Mouse (Mus musculus): ENCODE results near the gene Faf1. TPM values are rescaled to one million over a fixed set of nuclear protein-coding genes. Genes with fewer than 3 reads are reported as not detected.

Faf1 gene
- polyA plus RNA-seq, 1 experiment from 2014 or later: 17.9 TPM

- H3K4me2 ChIP-seq (replicated peaks; ENCODE audit: low read depth, low read length): no peak overlapping the region
- H3K9me3 ChIP-seq (ENCODE audit: low read length): no peaks in the 10 kb centered on the region
- ATAC-seq (no peak), DNase-seq (ENCODE audit: low spot score) (no peak)
- H3K27me3 ChIP-seq (replicated peaks; ENCODE audit: insufficient read depth, low read length): no peaks in the 10 kb centered on the region
- no peaks in the 10 kb centered on the region for H3K4me1 ChIP-seq (ENCODE audit: insufficient read depth, low read depth, low read length)
- no peak overlapping the region for H3K9ac ChIP-seq (replicated peaks; ENCODE audit: low read depth)
- TF ChIP-seq EP300 (IDR thresholded peaks at IDR 0.05): no peak
- TF ChIP-seq CTCF (IDR thresholded peaks at IDR 0.05): no peak
- H3K27ac ChIP-seq (ENCODE audit: low read length): no peak overlapping the region
- H3K36me3 ChIP-seq (ENCODE audit: insufficient read depth, low read length): no peaks in the 10 kb centered on the region
- 76% methylated on average over 2 of the region's 2 CpGs for WGBS
- H3K4me3 ChIP-seq (ENCODE audit: low read depth, low read length): no peak overlapping the region
Observed at GRCm38 (mm10) chr4:109792331-109792730, 115.9 kb downstream of the Faf1 start.

DNA sequence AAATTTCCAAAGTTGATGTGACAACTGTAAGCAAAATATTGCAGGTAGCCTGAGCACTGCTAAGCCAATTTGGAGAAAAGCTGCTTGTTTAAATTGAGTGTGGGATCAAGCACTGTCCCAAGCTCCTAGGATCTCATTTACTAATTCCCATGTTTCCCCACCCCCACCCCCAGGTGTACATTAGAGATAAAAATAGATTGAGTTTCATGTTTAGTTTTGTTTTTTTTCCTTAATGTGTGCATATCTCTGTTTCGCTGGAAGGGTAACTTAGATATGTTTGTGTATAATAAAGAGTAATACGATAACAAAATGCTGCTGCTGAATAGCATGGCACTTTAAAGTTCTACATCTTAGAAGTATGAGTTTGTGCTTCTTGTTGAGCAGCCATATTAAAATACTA lies 116.7 kb downstream of the Faf1 start:
- no peak for ATAC-seq
- no peak overlapping the region for H3K27ac ChIP-seq (ENCODE audit: low read length)
- H3K4me1 ChIP-seq (ENCODE audit: insufficient read depth, low read depth, low read length): no peaks in the 10 kb centered on the region
- no peak for DNase-seq (ENCODE audit: low spot score)
- 73% methylated on average over 2 of the region's 2 CpGs for WGBS
- H3K36me3 ChIP-seq (ENCODE audit: insufficient read depth, low read length): no peaks in the 10 kb centered on the region
- no peak overlapping the region for H3K9ac ChIP-seq (replicated peaks; ENCODE audit: low read depth)
- H3K4me3 ChIP-seq (ENCODE audit: low read depth, low read length): no peak overlapping the region
- no peak for TF ChIP-seq CTCF (IDR thresholded peaks at IDR 0.05)
- no peak for TF ChIP-seq EP300 (IDR thresholded peaks at IDR 0.05)
- no peaks in the 10 kb centered on the region for H3K27me3 ChIP-seq (replicated peaks; ENCODE audit: insufficient read depth, low read length)
- H3K9me3 ChIP-seq (ENCODE audit: low read length): no peaks in the 10 kb centered on the region
- H3K4me2 ChIP-seq (replicated peaks; ENCODE audit: low read depth, low read length): no peak overlapping the region

DNA sequence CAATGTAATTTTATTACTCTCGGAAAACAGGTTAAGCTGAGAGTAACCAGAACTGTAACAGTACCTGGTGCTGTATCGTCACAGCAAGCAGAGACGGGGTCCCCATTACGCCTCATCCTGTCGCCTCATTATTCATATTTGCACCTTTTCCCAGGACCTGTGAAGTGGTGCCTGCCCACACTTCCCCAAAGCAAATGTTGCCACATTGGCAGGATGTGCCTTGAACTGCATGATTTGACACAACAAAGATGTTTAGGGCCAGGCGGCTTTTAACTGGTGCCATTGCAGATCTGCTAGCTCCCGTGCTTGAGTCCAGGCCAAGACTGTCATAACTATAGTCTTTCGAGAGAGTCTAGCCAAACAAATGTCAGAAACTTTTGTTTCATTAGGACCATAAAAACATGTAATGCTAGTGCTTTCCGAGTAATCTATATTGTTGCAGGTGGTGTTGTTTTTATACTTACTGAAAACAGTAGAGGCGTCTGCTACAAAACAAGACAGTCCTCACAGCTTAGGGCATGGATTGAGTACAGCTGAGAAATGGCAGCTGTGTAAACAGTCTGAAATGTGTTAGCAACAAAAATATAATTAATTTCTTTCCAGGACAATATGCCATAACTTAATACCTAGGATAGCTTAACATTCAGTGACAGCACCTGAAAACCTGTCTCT lies 121.3 kb downstream of the Faf1 start:
- no peak overlapping the region for H3K4me2 ChIP-seq (replicated peaks; ENCODE audit: low read depth, low read length)
- TF ChIP-seq EP300 (IDR thresholded peaks at IDR 0.05) (no peak), CTCF (IDR thresholded peaks at IDR 0.05) (no peak)
- 64% methylated on average over 10 of the region's 10 CpGs for WGBS

GRCm38 (mm10) chr4:109806408-109806807 lies 130.0 kb downstream of the Faf1 start:
- TF ChIP-seq EP300 (IDR thresholded peaks at IDR 0.05) (no peak), CTCF (IDR thresholded peaks at IDR 0.05) (no peak)
- no peak overlapping the region for H3K4me3 ChIP-seq (ENCODE audit: low read depth, low read length)
- H3K4me1 ChIP-seq (ENCODE audit: insufficient read depth, low read depth, low read length): no peaks in the 10 kb centered on the region
- no peak overlapping the region for H3K27ac ChIP-seq (ENCODE audit: low read length)
- no peak for ATAC-seq
- H3K36me3 ChIP-seq (ENCODE audit: insufficient read depth, low read length): no peaks in the 10 kb centered on the region
- WGBS: 61% methylated on average over 5 of the region's 5 CpGs
- H3K27me3 ChIP-seq (replicated peaks; ENCODE audit: insufficient read depth, low read length): no peaks in the 10 kb centered on the region
- no peak overlapping the region for H3K4me2 ChIP-seq (replicated peaks; ENCODE audit: low read depth, low read length)
- no peak overlapping the region for H3K9ac ChIP-seq (replicated peaks; ENCODE audit: low read depth)
- H3K9me3 ChIP-seq (ENCODE audit: low read length): no peaks in the 10 kb centered on the region
- no peak for DNase-seq (ENCODE audit: low spot score)

More for the DNA sequence above, 121.3 kb downstream of the Faf1 start:
- no peaks in the 10 kb centered on the region for H3K27me3 ChIP-seq (replicated peaks; ENCODE audit: insufficient read depth, low read length)
- H3K4me3 ChIP-seq (ENCODE audit: low read depth, low read length): no peak overlapping the region
- H3K9me3 ChIP-seq (ENCODE audit: low read length): no peaks in the 10 kb centered on the region
- no peaks in the 10 kb centered on the region for H3K36me3 ChIP-seq (ENCODE audit: insufficient read depth, low read length)
- DNase-seq (ENCODE audit: low spot score): no peak
- H3K27ac ChIP-seq (ENCODE audit: low read length): no peak overlapping the region
- no peak overlapping the region for H3K9ac ChIP-seq (replicated peaks; ENCODE audit: low read depth)
- no peaks in the 10 kb centered on the region for H3K4me1 ChIP-seq (ENCODE audit: insufficient read depth, low read depth, low read length)
- ATAC-seq: no peak

DNA sequence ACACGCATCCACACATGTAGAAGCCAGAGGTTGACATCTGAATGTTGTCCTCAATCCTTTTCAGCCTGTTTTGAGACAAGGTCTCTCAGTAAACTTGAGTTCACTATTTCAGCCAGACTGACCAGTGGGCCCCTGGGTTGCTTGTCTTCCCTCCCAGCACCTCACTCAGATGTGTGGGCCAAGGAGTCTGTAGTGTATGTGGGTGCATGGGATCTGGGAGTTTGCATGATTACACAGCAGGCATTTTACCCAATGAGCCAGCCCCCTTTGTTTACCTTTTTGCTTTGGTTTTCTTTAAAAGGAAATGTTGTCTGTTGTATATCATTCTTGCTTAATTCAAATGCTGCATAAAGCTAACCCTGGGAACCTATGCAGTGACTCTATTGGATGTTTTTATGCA lies 138.8 kb downstream of the Faf1 start:
- H3K9ac ChIP-seq (replicated peaks; ENCODE audit: low read depth): no peak overlapping the region
- H3K4me3 ChIP-seq (ENCODE audit: low read depth, low read length): no peak overlapping the region
- TF ChIP-seq EP300 (IDR thresholded peaks at IDR 0.05) (no peak), CTCF (IDR thresholded peaks at IDR 0.05) (no peak)
- H3K36me3 ChIP-seq (ENCODE audit: insufficient read depth, low read length): no peaks in the 10 kb centered on the region
- H3K4me1 ChIP-seq (ENCODE audit: insufficient read depth, low read depth, low read length): no peaks in the 10 kb centered on the region
- DNase-seq (ENCODE audit: low spot score) (no peak), ATAC-seq (no peak)
- no peak overlapping the region for H3K4me2 ChIP-seq (replicated peaks; ENCODE audit: low read depth, low read length)
- 88% methylated on average over 1 of the region's 1 CpGs for WGBS
- no peaks in the 10 kb centered on the region for H3K27me3 ChIP-seq (replicated peaks; ENCODE audit: insufficient read depth, low read length)
- H3K9me3 ChIP-seq (ENCODE audit: low read length): no peaks in the 10 kb centered on the region
- no peak overlapping the region for H3K27ac ChIP-seq (ENCODE audit: low read length)

DNA sequence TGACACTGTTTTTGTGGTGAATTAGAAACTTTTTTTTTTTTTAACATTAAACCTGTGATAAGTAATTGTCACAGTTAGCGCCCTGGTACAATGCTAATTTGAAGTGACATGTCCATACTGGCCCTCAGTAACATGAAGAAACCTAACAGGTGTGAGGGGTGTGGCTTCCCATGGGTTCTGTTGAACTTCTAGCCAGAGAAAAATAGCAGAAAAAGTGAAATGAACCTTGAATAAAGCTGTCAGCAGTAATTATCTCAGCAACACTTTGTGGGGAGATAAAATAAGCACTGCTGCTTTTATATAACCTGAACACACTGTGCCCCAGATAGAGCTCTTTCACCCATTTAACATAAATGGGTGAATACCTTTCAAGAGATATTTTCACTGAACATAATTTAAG lies 139.2 kb downstream of the Faf1 start:
- DNase-seq (ENCODE audit: low spot score) (no peak), ATAC-seq (no peak)
- Histone ChIP-seq H3K27me3 (replicated peaks; ENCODE audit: insufficient read depth, low read length) (no peaks in the 10 kb centered on the region), H3K9ac (replicated peaks; ENCODE audit: low read depth) (no peak overlapping the region), H3K9me3 (ENCODE audit: low read length) (no peaks in the 10 kb centered on the region), H3K36me3 (ENCODE audit: insufficient read depth, low read length) (no peaks in the 10 kb centered on the region), H3K27ac (ENCODE audit: low read length) (no peak overlapping the region), H3K4me3 (ENCODE audit: low read depth, low read length) (no peak overlapping the region), H3K4me2 (replicated peaks; ENCODE audit: low read depth, low read length) (no peak overlapping the region), H3K4me1 (ENCODE audit: insufficient read depth, low read depth, low read length) (no peaks in the 10 kb centered on the region)
- TF ChIP-seq EP300 (IDR thresholded peaks at IDR 0.05) (no peak), CTCF (IDR thresholded peaks at IDR 0.05) (no peak)
- 90% methylated on average over 1 of the region's 1 CpGs for WGBS

DNA sequence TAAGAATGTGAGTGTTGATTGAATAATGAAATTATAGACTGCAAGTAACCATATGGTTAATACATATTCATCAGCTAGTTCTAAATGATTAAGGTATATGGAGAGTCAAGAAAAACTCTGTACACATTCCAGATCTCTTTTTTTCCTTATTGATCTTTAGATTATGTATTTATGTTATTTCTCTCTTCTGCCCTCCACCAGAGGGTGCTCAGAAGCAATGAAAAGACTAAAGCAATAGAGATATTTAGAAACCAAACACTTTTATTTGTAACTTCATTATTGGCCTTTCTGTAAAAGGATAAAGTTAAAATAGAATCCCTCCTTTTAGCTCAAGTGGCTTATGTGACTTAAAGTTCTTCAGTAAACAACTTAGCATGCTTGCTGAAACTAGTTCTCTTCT lies 143.1 kb downstream of the Faf1 start:
- H3K9ac ChIP-seq (replicated peaks; ENCODE audit: low read depth): no peak overlapping the region
- ATAC-seq (no peak), DNase-seq (ENCODE audit: low spot score) (no peak)
- no peaks in the 10 kb centered on the region for H3K36me3 ChIP-seq (ENCODE audit: insufficient read depth, low read length)
- H3K27ac ChIP-seq (ENCODE audit: low read length): no peak overlapping the region
- no peaks in the 10 kb centered on the region for H3K9me3 ChIP-seq (ENCODE audit: low read length)
- no peak overlapping the region for H3K4me2 ChIP-seq (replicated peaks; ENCODE audit: low read depth, low read length)
- no peak overlapping the region for H3K4me3 ChIP-seq (ENCODE audit: low read depth, low read length)
- H3K27me3 ChIP-seq (replicated peaks; ENCODE audit: insufficient read depth, low read length): no peaks in the 10 kb centered on the region
- TF ChIP-seq EP300 (IDR thresholded peaks at IDR 0.05) (no peak), CTCF (IDR thresholded peaks at IDR 0.05) (no peak)
- H3K4me1 ChIP-seq (ENCODE audit: insufficient read depth, low read depth, low read length): no peaks in the 10 kb centered on the region

Data from lung, postnatal 0 days (tissue).